Mouse (Mus musculus): Measurements from ENCODE around the gene Gm49403. TPM values are rescaled to one million over a fixed set of nuclear protein-coding genes. Genes with fewer than 3 reads are reported as not detected.
"Not testable (repeated sequence)": the region's sequence is repeated elsewhere in the genome, so short reads cannot be mapped to it uniquely, and the experiment has no call there.

The Gm49403 gene
- not detected in 2 replicates for polyA plus RNA-seq (2014; fragmentation: Nextera tagmentation; extraction: Ambion mirVana)

- ATAC-seq (replicated peaks; ENCODE audit: low FRiP score, low TSS enrichment, low read depth) (no peak), DNase-seq (ENCODE audit: low spot score) (no peak)
- Histone ChIP-seq H3K9ac (ENCODE audit: low read length) (no peak within 1 kb of the TSS), H3K4me2 (ENCODE audit: low read length) (no peak within 1 kb of the TSS), H3K36me3 (ENCODE audit: control insufficient read depth, insufficient read depth, low read length) (peaks cover under 1% of the 10 kb centered on the region; the same call in 1 of the 2 replicates), H3K9me3 (ENCODE audit: control insufficient read depth, low read length) (no peaks in the 10 kb centered on the region), H3K27me3 (replicated peaks; ENCODE audit: control insufficient read depth, insufficient read depth, low read length) (no peaks in the 10 kb centered on the region), H3K4me1 (replicated peaks; ENCODE audit: control insufficient read depth, insufficient read depth, low read length) (peaks cover 13% of the 10 kb centered on the region), H3K27ac (ENCODE audit: low read depth) (no peak within 1 kb of the TSS), H3K4me3 (ENCODE audit: low read depth, low read length) (no peak within 1 kb of the TSS)
- 81% methylated on average over 3 of the region's 3 CpGs for WGBS
Observed at GRCm38 (mm10) chr19:8883616-8884015, at the start of gene Gm49403, which contains the start of gene Lbhd1. Gene Gm49403 (plus strand): TSS chr19:8883930. Gene Lbhd1 (plus strand): TSS chr19:8883732.

- not testable (repeated sequence) for H3K9ac ChIP-seq (ENCODE audit: low read length); H3K27ac ChIP-seq (ENCODE audit: low read depth)
Observed at GRCm38 (mm10) chr19:8836327-8836726, 47.4 kb upstream of the Gm49403 start.

GRCm38 (mm10) chr19:8837251-8837791 is 46.4 kb upstream of the Gm49403 start, which contains the start of gene Bscl2:
Gene Bscl2 (plus strand): TSS chr19:8837467.
- ATAC-seq (replicated peaks; ENCODE audit: low FRiP score, low TSS enrichment, low read depth): peak; percentile 74
- peak; percentile 95 for DNase-seq (ENCODE audit: low spot score)
- Histone ChIP-seq H3K27me3 (replicated peaks; ENCODE audit: control insufficient read depth, insufficient read depth, low read length) (no peaks in the 10 kb centered on the region), H3K4me2 (ENCODE audit: low read length) (peak within 1 kb of the TSS; percentile 98), H3K36me3 (ENCODE audit: control insufficient read depth, insufficient read depth, low read length) (peaks cover 27% of the 10 kb centered on the region), H3K4me1 (replicated peaks; ENCODE audit: control insufficient read depth, insufficient read depth, low read length) (peaks cover 23% of the 10 kb centered on the region), H3K9ac (ENCODE audit: low read length) (peak within 1 kb of the TSS; percentile 75), H3K9me3 (ENCODE audit: control insufficient read depth, low read length) (no peaks in the 10 kb centered on the region), H3K27ac (ENCODE audit: low read depth) (peak within 1 kb of the TSS; percentile 96), H3K4me3 (ENCODE audit: low read depth, low read length) (peak within 1 kb of the TSS; percentile 61)
- under 1% methylated on average over 38 of the region's 38 CpGs for WGBS

More at GRCm38 (mm10) chr19:8836327-8836726, 47.4 kb upstream of the Gm49403 start:
- not testable (repeated sequence) for H3K4me2 ChIP-seq (ENCODE audit: low read length); ATAC-seq (replicated peaks; ENCODE audit: low FRiP score, low TSS enrichment, low read depth); DNase-seq (ENCODE audit: low spot score); H3K4me3 ChIP-seq (ENCODE audit: low read depth, low read length); H3K27me3 ChIP-seq (replicated peaks; ENCODE audit: control insufficient read depth, insufficient read depth, low read length); H3K9me3 ChIP-seq (ENCODE audit: control insufficient read depth, low read length)
- WGBS: 97% methylated on average over 10 of the region's 10 CpGs
- Histone ChIP-seq H3K36me3 (ENCODE audit: control insufficient read depth, insufficient read depth, low read length) (peaks cover 37% of the 10 kb centered on the region), H3K4me1 (replicated peaks; ENCODE audit: control insufficient read depth, insufficient read depth, low read length) (peaks cover 23% of the 10 kb centered on the region)

- WGBS: 21% methylated on average over 15 of the region's 15 CpGs
Observed at GRCm38 (mm10) chr19:8838041-8838730, 45.5 kb upstream of the Gm49403 start.

GRCm38 (mm10) chr19:8839103-8839907 is 44.4 kb upstream of the Gm49403 start, which contains the start of gene Gng3:
Gene Gng3 (minus strand): TSS chr19:8839194.
- Histone ChIP-seq H3K4me1 (replicated peaks; ENCODE audit: control insufficient read depth, insufficient read depth, low read length) (peaks cover 23% of the 10 kb centered on the region), H3K4me2 (ENCODE audit: low read length) (peak within 1 kb of the TSS; percentile 98), H3K36me3 (ENCODE audit: control insufficient read depth, insufficient read depth, low read length) (peaks cover 12% of the 10 kb centered on the region), H3K4me3 (ENCODE audit: low read depth, low read length) (peak within 1 kb of the TSS; percentile 61), H3K27me3 (replicated peaks; ENCODE audit: control insufficient read depth, insufficient read depth, low read length) (no peaks in the 10 kb centered on the region), H3K27ac (ENCODE audit: low read depth) (peak within 1 kb of the TSS; percentile 96), H3K9ac (ENCODE audit: low read length) (peak within 1 kb of the TSS; percentile 75), H3K9me3 (ENCODE audit: control insufficient read depth, low read length) (no peaks in the 10 kb centered on the region)
- ATAC-seq (replicated peaks; ENCODE audit: low FRiP score, low TSS enrichment, low read depth) (no peak), DNase-seq (ENCODE audit: low spot score) (no peak)
- WGBS: 62% methylated on average over 11 of the region's 11 CpGs

More at GRCm38 (mm10) chr19:8838041-8838730, 45.5 kb upstream of the Gm49403 start:
- Histone ChIP-seq H3K9me3 (ENCODE audit: control insufficient read depth, low read length) (no peaks in the 10 kb centered on the region), H3K4me1 (replicated peaks; ENCODE audit: control insufficient read depth, insufficient read depth, low read length) (peaks cover 23% of the 10 kb centered on the region), H3K27me3 (replicated peaks; ENCODE audit: control insufficient read depth, insufficient read depth, low read length) (no peaks in the 10 kb centered on the region), H3K27ac (ENCODE audit: low read depth) (peak overlapping the region; percentile 96), H3K4me3 (ENCODE audit: low read depth, low read length) (peak overlapping the region; percentile 61), H3K4me2 (ENCODE audit: low read length) (peak overlapping the region; percentile 98), H3K9ac (ENCODE audit: low read length) (peak overlapping the region; percentile 75), H3K36me3 (ENCODE audit: control insufficient read depth, insufficient read depth, low read length) (peaks cover 23% of the 10 kb centered on the region)
- DNase-seq (ENCODE audit: low spot score) (no peak), ATAC-seq (replicated peaks; ENCODE audit: low FRiP score, low TSS enrichment, low read depth) (0 out of 2 replicates have a peak, but pooled peaks have one; percentile 25)

- H3K36me3 ChIP-seq (ENCODE audit: control insufficient read depth, insufficient read depth, low read length): peaks cover 5% of the 10 kb centered on the region
- peaks cover 23% of the 10 kb centered on the region for H3K4me1 ChIP-seq (replicated peaks; ENCODE audit: control insufficient read depth, insufficient read depth, low read length)
- H3K9ac ChIP-seq (ENCODE audit: low read length): peak overlapping the region; percentile 50
- ATAC-seq (replicated peaks; ENCODE audit: low FRiP score, low TSS enrichment, low read depth): no peak; the same call in 1 of the 2 replicates
- H3K9me3 ChIP-seq (ENCODE audit: control insufficient read depth, low read length): no peaks in the 10 kb centered on the region
- peak; percentile 78 for DNase-seq (ENCODE audit: low spot score)
- no peak overlapping the region for H3K27ac ChIP-seq (ENCODE audit: low read depth)
- peak overlapping the region; percentile 42 for H3K4me3 ChIP-seq (ENCODE audit: low read depth, low read length)
- H3K27me3 ChIP-seq (replicated peaks; ENCODE audit: control insufficient read depth, insufficient read depth, low read length): no peaks in the 10 kb centered on the region
- peak overlapping the region; percentile 60 for H3K4me2 ChIP-seq (ENCODE audit: low read length)
- 24% methylated on average over 29 of the region's 29 CpGs for WGBS
Observed at GRCm38 (mm10) chr19:8839908-8840791, 43.6 kb upstream of the Gm49403 start.

- no peak overlapping the region for H3K27ac ChIP-seq (ENCODE audit: low read depth)
Observed at GRCm38 (mm10) chr19:8841012-8841411, 42.7 kb upstream of the Gm49403 start.

More at GRCm38 (mm10) chr19:8841012-8841411, 42.7 kb upstream of the Gm49403 start:
- no peaks in the 10 kb centered on the region for H3K9me3 ChIP-seq (ENCODE audit: control insufficient read depth, low read length)
- no peak overlapping the region for H3K9ac ChIP-seq (ENCODE audit: low read length)
- peak overlapping the region; percentile 42; the same call in 1 of the 2 replicates for H3K4me3 ChIP-seq (ENCODE audit: low read depth, low read length)
- peaks cover 23% of the 10 kb centered on the region for H3K4me1 ChIP-seq (replicated peaks; ENCODE audit: control insufficient read depth, insufficient read depth, low read length)
- H3K4me2 ChIP-seq (ENCODE audit: low read length): peak overlapping the region; percentile 60
- H3K27me3 ChIP-seq (replicated peaks; ENCODE audit: control insufficient read depth, insufficient read depth, low read length): no peaks in the 10 kb centered on the region
- ATAC-seq (replicated peaks; ENCODE audit: low FRiP score, low TSS enrichment, low read depth) (no peak), DNase-seq (ENCODE audit: low spot score) (no peak)
- 95% methylated on average over 7 of the region's 7 CpGs for WGBS
- peaks cover 8% of the 10 kb centered on the region for H3K36me3 ChIP-seq (ENCODE audit: control insufficient read depth, insufficient read depth, low read length)
